Mouse (Mus musculus) hindbrain, embryonic 13.5 days (tissue): ENCODE results near the gene Dnajb9. TPM values are rescaled to one million over a fixed set of nuclear protein-coding genes. Genes with fewer than 3 reads are reported as not detected.

ENCODE experiments used
- ATAC-seq: fragments of 200-750 bp; cut with Nextera tagmentation; 2 replicates; pipeline ENCODE4 v1.8.0; 2017; ENCODE audit warnings: moderate TSS enrichment; ENCODE audit not compliant: low FRiP score
- H3K27ac ChIP-seq: fragments of 300-500 bp; sonication (generic); 2 replicates; pipeline ENCODE4 v1.5.1; 2015; ENCODE audit warnings: inconsistent platforms, mild to moderate bottlenecking, moderate library complexity
- H3K27me3 ChIP-seq: fragments of 300-500 bp; sonication (generic); 2 replicates; pipeline ENCODE4 v1.6.1; 2015; ENCODE audit warnings: mild to moderate bottlenecking, inconsistent platforms
- H3K36me3 ChIP-seq: fragments of 300-500 bp; sonication (generic); 2 replicates; pipeline ENCODE4 v1.6.1; 2015; ENCODE audit warnings: mild to moderate bottlenecking, inconsistent platforms
- H3K4me1 ChIP-seq: fragments of 300-500 bp; sonication (generic); replicated peaks from 2 replicates; pipeline ENCODE4 v1.6.1; 2015; ENCODE audit warnings: inconsistent platforms
- H3K4me2 ChIP-seq: fragments of 300-500 bp; sonication (generic); 2 replicates; pipeline ENCODE4 v1.6.1; 2015; ENCODE audit warnings: inconsistent platforms, mild to moderate bottlenecking, moderate library complexity
- H3K4me3 ChIP-seq: fragments of 300-500 bp; sonication (generic); 2 replicates; pipeline ENCODE4 v1.5.1; 2015; ENCODE audit warnings: mild to moderate bottlenecking, inconsistent platforms
- H3K9ac ChIP-seq: fragments of 300-500 bp; sonication (generic); 2 replicates; pipeline ENCODE4 v1.6.1; 2015; ENCODE audit warnings: mild to moderate bottlenecking, inconsistent platforms
- H3K9me3 ChIP-seq: fragments of 300-500 bp; sonication (generic); 2 replicates; pipeline ENCODE4 v1.6.1; 2016; ENCODE audit warnings: inconsistent platforms
- WGBS: fragments of 180-500 bp; shearing (Covaris S2); methylation state at CpG from one replicate; pipeline ENCODE4 v1.1.7; 2015; 5-methylcytosine and 5-hydroxymethylcytosine counted together
- microRNA-seq: library from miRNA; unstranded; fragments of <30 nt; microRNA quantifications from one replicate; pipeline ENCODE4, GENCODE M21; 2016
- polyA plus RNA-seq: library from polyadenylated mRNA; unstranded; fragments of >200 nt; fragmentation: Nextera tagmentation; extraction: Ambion mirVana; gene quantifications from 2 replicates; pipeline ENCODE4 v1.2.1, GENCODE M21; 2015

Gene Dnajb9
- polyA plus RNA-seq, 1 experiment from 2014 or later = 36.4 TPM

GRCm38 (mm10) chr12:44197873-44198525, 12.1 kb downstream of the Dnajb9 start:
- no peaks in the 10 kb centered on the region for H3K27me3 ChIP-seq
- H3K27ac ChIP-seq = no peak overlapping the region
- no peak for ATAC-seq
- no peak overlapping the region for H3K4me2 ChIP-seq
- no peak overlapping the region for H3K4me3 ChIP-seq
- H3K4me1 ChIP-seq = no peaks in the 10 kb centered on the region
- no peak overlapping the region for H3K9ac ChIP-seq
- WGBS = 73% methylated on average over 4 of the region's 4 CpGs
- peaks cover 9% of the 10 kb centered on the region; the same call in 1 of the 2 replicates for H3K36me3 ChIP-seq
- H3K9me3 ChIP-seq = no peaks in the 10 kb centered on the region

GRCm38 (mm10) chr12:44181081-44181982, 28.8 kb downstream of the Dnajb9 start:
- Histone ChIP-seq H3K9me3 (no peaks in the 10 kb centered on the region), H3K36me3 (no peaks in the 10 kb centered on the region), H3K4me2 (no peak overlapping the region), H3K27me3 (no peaks in the 10 kb centered on the region), H3K4me3 (no peak overlapping the region), H3K4me1 (peaks cover 19% of the 10 kb centered on the region), H3K9ac (no peak overlapping the region), H3K27ac (no peak overlapping the region)
- 40% methylated on average over 9 of the region's 9 CpGs for WGBS
- ATAC-seq = peak; percentile 93

GRCm38 (mm10) chr12:44177038-44177355, 33.1 kb downstream of the Dnajb9 start:
- ATAC-seq = no peak
- Histone ChIP-seq H3K9ac (0 out of 2 replicates have a peak overlapping the region, but pooled peaks have one; percentile 6), H3K4me2 (peak overlapping the region; percentile 36), H3K4me1 (peaks cover 30% of the 10 kb centered on the region), H3K9me3 (no peaks in the 10 kb centered on the region), H3K27ac (0 out of 2 replicates have a peak overlapping the region, but pooled peaks have one; percentile 64), H3K27me3 (no peaks in the 10 kb centered on the region), H3K36me3 (no peaks in the 10 kb centered on the region), H3K4me3 (no peak overlapping the region)
- WGBS = 28% methylated on average over 2 of the region's 2 CpGs

- H3K4me3 ChIP-seq = no peak overlapping the region
- H3K9ac ChIP-seq = peak overlapping the region; percentile 6; the same call in 1 of the 2 replicates
- H3K27ac ChIP-seq = peak overlapping the region; percentile 64
- WGBS = 29% methylated on average over 10 of the region's 10 CpGs
- H3K4me1 ChIP-seq = peaks cover 26% of the 10 kb centered on the region
- no peak for ATAC-seq
- no peaks in the 10 kb centered on the region for H3K9me3 ChIP-seq
- no peaks in the 10 kb centered on the region for H3K27me3 ChIP-seq
- H3K4me2 ChIP-seq = peak overlapping the region; percentile 36
- H3K36me3 ChIP-seq = no peaks in the 10 kb centered on the region
Measured at GRCm38 (mm10) chr12:44176331-44177037, 33.6 kb downstream of the Dnajb9 start.

- Histone ChIP-seq H3K9me3 (no peaks in the 10 kb centered on the region), H3K27me3 (no peaks in the 10 kb centered on the region), H3K36me3 (no peaks in the 10 kb centered on the region), H3K27ac (no peak overlapping the region), H3K4me3 (no peak overlapping the region), H3K4me1 (no peaks in the 10 kb centered on the region), H3K4me2 (no peak overlapping the region), H3K9ac (no peak overlapping the region)
- ATAC-seq = no peak
Measured at GRCm38 (mm10) chr12:44166949-44167348, 43.2 kb downstream of the Dnajb9 start.

- H3K4me1 ChIP-seq = no peaks in the 10 kb centered on the region
- no peak for ATAC-seq
- no peak overlapping the region for H3K4me2 ChIP-seq
- H3K36me3 ChIP-seq = no peaks in the 10 kb centered on the region
- H3K27ac ChIP-seq = no peak overlapping the region
- H3K27me3 ChIP-seq = no peaks in the 10 kb centered on the region
- H3K4me3 ChIP-seq = no peak overlapping the region
- H3K9ac ChIP-seq = no peak overlapping the region
- 79% methylated on average over 1 of the region's 1 CpGs for WGBS
- no peaks in the 10 kb centered on the region for H3K9me3 ChIP-seq
Measured at GRCm38 (mm10) chr12:44159349-44159748, 50.8 kb downstream of the Dnajb9 start.

Small RNAs within 50 kb of the gene (microRNA-seq; reads per million reads assigned to microRNA genes)
- gene Mir5627 = not detected

Other genes with a start within 250 kb of the Dnajb9 start
- 137 and 141 TPM in 2 replicates for gene Pnpla8, start 11.0 kb upstream of the Dnajb9 start, polyA plus RNA-seq
- gene Nrcam, start 118.6 kb upstream of the Dnajb9 start, polyA plus RNA-seq = 132 and 133 TPM in 2 replicates